Mouse (Mus musculus) intestine, postnatal 0 days (tissue): Measurements from ENCODE around the gene Supt5. TPM values are rescaled to one million over a fixed set of nuclear protein-coding genes. Genes with fewer than 3 reads are reported as not detected.
A peak's percentile ranks its signal among the peaks of the same experiment; 100 is the strongest.

Source experiments
- ATAC-seq: fragments of 200-750 bp; cut with Nextera tagmentation; 2 replicates; pipeline ENCODE4 v1.8.0; 2017; ENCODE audit warnings: mild to moderate bottlenecking, moderate TSS enrichment, moderate library complexity
- H3K27ac ChIP-seq: fragments of 300-500 bp; sonication (generic); 2 replicates; pipeline ENCODE4 v1.5.1; 2014; ENCODE audit warnings: mild to moderate bottlenecking, low read depth, low read length, moderate library complexity
- H3K27me3 ChIP-seq: fragments of 300-500 bp; sonication (generic); replicated peaks from 2 replicates; pipeline ENCODE4 v1.6.1; 2014; ENCODE audit warnings: low read length, mixed read lengths; ENCODE audit not compliant: control insufficient read depth, insufficient read depth
- H3K36me3 ChIP-seq: fragments of 300-500 bp; sonication (generic); 2 replicates; pipeline ENCODE4 v1.6.1; 2014; ENCODE audit warnings: mild to moderate bottlenecking, moderate library complexity; ENCODE audit not compliant: control insufficient read depth, insufficient read depth
- H3K4me1 ChIP-seq: fragments of 300-500 bp; sonication (generic); replicated peaks from 2 replicates; pipeline ENCODE4 v1.6.1; 2014; ENCODE audit warnings: antibody characterized with exemption, low read length, mixed read lengths; ENCODE audit not compliant: control insufficient read depth, insufficient read depth
- H3K4me2 ChIP-seq: fragments of 300-500 bp; sonication (generic); replicated peaks from 2 replicates; pipeline ENCODE4 v1.6.1; 2014; ENCODE audit warnings: low read depth, mild to moderate bottlenecking, moderate library complexity
- H3K4me3 ChIP-seq: fragments of 300-500 bp; sonication (generic); 2 replicates; pipeline ENCODE4 v1.5.1; 2014; ENCODE audit warnings: low read depth, low read length
- H3K9ac ChIP-seq: fragments of 300-500 bp; sonication (generic); 2 replicates; pipeline ENCODE4 v1.6.1; 2014; ENCODE audit warnings: mild to moderate bottlenecking, low read depth, low read length
- H3K9me3 ChIP-seq: fragments of 300-500 bp; sonication (generic); 2 replicates; pipeline ENCODE4 v1.6.1; 2016; ENCODE audit warnings: mixed run types; ENCODE audit not compliant: control insufficient read depth
- CTCF ChIP-seq: sonication (generic); IDR thresholded peaks from 2 replicates; pipeline ENCODE4 v1.5.1; 2016; ENCODE audit warnings: low read depth, mild to moderate bottlenecking, control low read depth, antibody characterized with exemption, moderate library complexity
- WGBS: fragments of 180-500 bp; shearing (Covaris S2); extraction: QIAGEN DNeasy Blood & Tissue Kit; methylation state at CpG from one replicate; pipeline ENCODE4 v1.1.7; 2014; 5-methylcytosine and 5-hydroxymethylcytosine counted together
- polyA plus RNA-seq: library from polyadenylated mRNA; unstranded; fragments of >200 nt; fragmentation: Nextera tagmentation; extraction: Ambion mirVana; gene quantifications from 2 replicates; pipeline ENCODE4 v1.2.1, GENCODE M21; 2015

Supt5 gene
- polyA plus RNA-seq, 1 experiment from 2014 or later = 32.5 TPM

DNA sequence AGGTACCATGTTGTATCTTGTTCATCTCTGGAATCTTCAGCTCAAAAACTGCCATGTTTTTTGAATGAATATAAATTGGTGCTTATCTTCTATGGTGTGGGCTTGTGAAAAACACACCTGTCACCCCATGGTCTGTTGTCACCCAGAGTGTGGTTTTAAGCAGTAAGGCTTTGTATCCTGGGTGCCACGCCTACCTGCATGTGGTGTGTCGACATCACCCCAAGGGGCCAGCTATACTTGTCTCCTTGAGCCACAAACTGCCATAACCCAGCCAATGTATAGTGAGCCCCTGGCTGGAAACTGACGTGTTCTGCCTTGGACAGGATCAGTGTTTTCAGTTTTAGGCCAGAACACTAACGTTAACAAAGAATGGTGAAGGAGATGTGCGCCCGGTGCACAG, 45.6 kb upstream of the Supt5 start:
- Histone ChIP-seq H3K36me3 (peaks cover 33% of the 10 kb centered on the region; the same call in 1 of the 2 replicates), H3K27me3 (no peaks in the 10 kb centered on the region), H3K9ac (no peak overlapping the region), H3K9me3 (no peaks in the 10 kb centered on the region), H3K4me3 (no peak overlapping the region), H3K4me2 (no peak overlapping the region), H3K27ac (peak overlapping the region; percentile 100), H3K4me1 (peaks cover 19% of the 10 kb centered on the region)
- ATAC-seq = no peak
- no peak for TF ChIP-seq CTCF
- WGBS = 66% methylated on average over 6 of the region's 6 CpGs

DNA sequence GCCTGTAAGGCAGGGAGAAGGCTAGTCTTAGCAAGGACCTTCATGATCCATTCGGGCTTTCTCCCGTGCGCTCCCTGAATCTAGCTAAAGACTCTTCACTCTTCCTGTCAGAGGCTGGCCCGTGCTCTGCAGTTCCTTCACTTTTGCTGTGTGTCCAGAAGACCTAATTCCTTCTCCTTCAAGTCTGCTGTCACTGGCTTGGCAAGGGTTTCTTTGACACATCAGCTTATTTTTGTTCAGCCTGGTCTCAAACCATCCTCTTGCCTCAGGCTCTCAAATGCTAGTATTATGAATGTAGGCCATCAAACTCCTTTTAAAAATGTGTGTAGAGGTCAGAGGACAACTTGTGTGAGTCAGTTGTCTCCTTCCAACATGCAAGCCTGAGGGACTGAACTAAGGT, 45.1 kb upstream of the Supt5 start:
- H3K4me1 ChIP-seq = peaks cover 19% of the 10 kb centered on the region
- TF ChIP-seq CTCF = no peak
- WGBS = 66% methylated on average over 4 of the region's 4 CpGs
- no peak for ATAC-seq
- peak overlapping the region; percentile 17; the same call in 1 of the 2 replicates for H3K9ac ChIP-seq
- no peaks in the 10 kb centered on the region for H3K27me3 ChIP-seq
- no peaks in the 10 kb centered on the region for H3K9me3 ChIP-seq
- H3K36me3 ChIP-seq = peaks cover 28% of the 10 kb centered on the region; the same call in 1 of the 2 replicates
- H3K4me2 ChIP-seq = 0 out of 2 replicates have a peak overlapping the region, but pooled peaks have one; percentile 3
- peak overlapping the region; percentile 100 for H3K27ac ChIP-seq
- no peak overlapping the region for H3K4me3 ChIP-seq

DNA sequence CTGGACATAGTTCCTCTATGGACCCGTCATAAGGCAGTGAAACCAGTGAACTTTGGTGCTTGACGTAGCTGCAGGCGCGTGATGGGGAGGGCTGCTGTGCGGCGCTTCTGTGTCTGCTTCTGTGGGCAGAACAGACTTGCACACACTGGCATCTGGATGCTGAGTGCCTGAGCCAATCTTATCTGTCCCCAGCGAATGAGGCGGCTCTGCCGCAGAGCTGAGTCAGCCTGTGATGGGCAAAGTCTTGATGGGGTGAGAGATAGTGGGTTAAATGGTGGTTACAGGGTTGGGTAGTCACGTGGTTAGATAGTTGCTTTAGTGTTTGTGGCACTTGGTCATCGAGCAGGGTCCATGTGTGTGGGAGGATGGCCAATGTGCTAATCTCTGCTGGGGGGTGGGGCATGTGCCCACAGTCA, 44.4 kb upstream of the Supt5 start:
- Histone ChIP-seq H3K4me1 (peaks cover 19% of the 10 kb centered on the region), H3K9ac (peak overlapping the region; percentile 79; the same call in 1 of the 2 replicates), H3K27me3 (no peaks in the 10 kb centered on the region), H3K9me3 (no peaks in the 10 kb centered on the region), H3K36me3 (peaks cover 24% of the 10 kb centered on the region), H3K4me3 (no peak overlapping the region), H3K4me2 (peak overlapping the region; percentile 89), H3K27ac (peak overlapping the region; percentile 100)
- peak; percentile 82 for ATAC-seq
- WGBS = 27% methylated on average over 11 of the region's 11 CpGs
- TF ChIP-seq CTCF = no peak

DNA sequence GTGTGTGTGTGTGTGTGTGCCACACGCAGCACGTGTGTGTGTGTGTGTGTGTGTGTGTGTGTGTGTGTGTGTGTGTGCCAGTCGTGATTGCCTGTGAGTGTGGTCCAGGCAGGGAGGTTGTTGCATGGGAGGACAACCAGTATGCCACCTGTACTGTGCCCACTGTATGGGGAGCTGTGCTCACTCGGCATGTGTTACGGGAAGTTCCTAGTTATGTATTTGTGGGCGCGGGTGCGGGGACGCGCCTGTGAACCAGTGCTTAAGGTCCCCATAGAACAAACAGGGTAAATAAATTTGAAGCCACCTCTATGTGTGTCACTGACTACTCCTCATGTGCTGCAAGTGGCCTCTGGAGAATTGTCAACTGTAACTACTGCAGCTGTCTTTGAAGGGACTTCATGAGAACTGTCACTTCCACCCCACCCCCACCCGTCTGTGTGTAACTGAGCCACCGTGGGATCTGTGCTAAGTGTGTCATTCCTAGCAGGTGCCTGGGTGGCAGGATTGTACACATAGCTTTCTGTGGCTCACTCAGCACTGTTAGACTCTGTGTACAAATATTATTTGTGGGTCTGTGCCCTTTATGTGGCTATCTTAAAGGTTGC, 43.9 kb upstream of the Supt5 start:
- Histone ChIP-seq H3K4me3 (peak overlapping the region; percentile 36), H3K4me1 (peaks cover 19% of the 10 kb centered on the region), H3K36me3 (peaks cover 24% of the 10 kb centered on the region), H3K27me3 (no peaks in the 10 kb centered on the region), H3K27ac (peak overlapping the region; percentile 100), H3K4me2 (peak overlapping the region; percentile 89), H3K9me3 (no peaks in the 10 kb centered on the region), H3K9ac (peak overlapping the region; percentile 79)
- no peak for TF ChIP-seq CTCF
- WGBS = 17% methylated on average over 10 of the region's 12 CpGs
- ATAC-seq = no peak

DNA sequence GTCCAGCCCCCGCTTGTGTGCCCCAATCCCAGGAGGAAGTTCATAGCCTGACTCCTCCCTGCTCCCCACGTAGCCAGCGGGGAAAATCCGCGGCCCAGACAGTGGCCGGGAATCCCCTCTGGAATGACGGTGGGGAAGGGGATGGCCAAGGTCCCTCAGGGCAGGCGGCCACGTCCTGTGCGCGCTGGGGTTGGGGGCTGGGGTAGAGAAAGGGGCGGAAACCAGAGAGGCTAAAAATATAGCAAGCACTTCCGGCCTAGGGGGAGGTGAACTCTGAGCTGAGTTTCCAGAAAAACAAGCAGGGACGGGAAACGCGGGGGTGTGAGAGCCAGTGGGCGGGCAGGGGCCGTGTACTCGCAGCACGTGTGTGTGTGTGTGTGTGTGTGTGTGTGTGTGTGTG, 43.4 kb upstream of the Supt5 start:
- peak; percentile 31 for ATAC-seq
- peak overlapping the region; percentile 79 for H3K9ac ChIP-seq
- peak overlapping the region; percentile 89 for H3K4me2 ChIP-seq
- no peaks in the 10 kb centered on the region for H3K9me3 ChIP-seq
- peak overlapping the region; percentile 100 for H3K27ac ChIP-seq
- WGBS = under 1% methylated on average over 20 of the region's 20 CpGs
- H3K4me1 ChIP-seq = peaks cover 19% of the 10 kb centered on the region
- no peak for TF ChIP-seq CTCF
- no peaks in the 10 kb centered on the region for H3K27me3 ChIP-seq
- peak overlapping the region; percentile 36 for H3K4me3 ChIP-seq
- H3K36me3 ChIP-seq = peaks cover 26% of the 10 kb centered on the region

DNA sequence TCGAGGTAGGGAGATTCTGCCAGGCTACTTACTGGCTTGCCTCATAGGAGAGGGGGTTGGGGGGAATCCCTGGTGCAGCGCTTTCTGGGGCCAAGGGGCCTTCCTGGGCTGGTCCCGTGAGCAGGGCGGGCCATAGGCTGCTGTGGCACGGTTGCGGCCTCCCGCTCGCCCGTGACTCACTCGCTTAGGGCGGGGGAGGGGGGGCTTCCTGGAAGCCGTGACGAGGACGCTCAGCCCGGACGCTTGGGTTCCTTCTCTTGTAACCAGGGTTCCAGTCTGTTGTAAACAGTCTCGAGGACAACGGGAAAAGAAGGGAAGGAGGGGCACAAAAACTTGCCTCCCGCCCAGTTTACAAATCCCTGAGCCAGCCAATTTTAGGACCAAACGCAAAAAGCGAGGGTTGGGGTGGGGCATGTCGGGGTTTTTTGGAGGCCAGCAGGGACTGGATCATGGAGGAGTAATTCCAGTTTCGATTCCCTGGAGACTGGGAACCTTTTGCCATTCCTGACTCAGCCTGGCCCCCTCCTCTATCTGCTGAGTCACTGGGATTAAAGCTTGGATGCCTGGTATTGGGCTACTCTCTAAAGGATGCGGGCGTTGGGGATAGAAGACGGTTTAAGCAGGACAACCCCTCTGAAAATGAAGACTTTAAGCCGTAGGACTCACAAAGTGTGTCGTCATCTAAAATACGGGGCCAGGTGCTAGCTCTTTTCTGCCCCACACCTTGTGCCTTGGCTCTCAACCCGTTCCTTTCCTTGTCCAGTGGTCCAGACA, 42.7 kb upstream of the Supt5 start:
- Histone ChIP-seq H3K27ac (peak overlapping the region; percentile 100), H3K36me3 (peaks cover 24% of the 10 kb centered on the region), H3K4me2 (peak overlapping the region; percentile 89), H3K27me3 (no peaks in the 10 kb centered on the region), H3K9ac (peak overlapping the region; percentile 79), H3K4me3 (peak overlapping the region; percentile 36), H3K9me3 (no peaks in the 10 kb centered on the region), H3K4me1 (peaks cover 17% of the 10 kb centered on the region)
- ATAC-seq = peak; percentile 20
- 3% methylated on average over 30 of the region's 30 CpGs for WGBS
- TF ChIP-seq CTCF = no peak
